Mouse (Mus musculus) liver, embryonic 12.5 days (tissue): ENCODE results near the gene Cpe. TPM values are rescaled to one million over a fixed set of nuclear protein-coding genes. Genes with fewer than 3 reads are reported as not detected.

Source experiments
- ATAC-seq: fragments of 200-750 bp; cut with Nextera tagmentation; 2 replicates; pipeline ENCODE4 v1.8.0; 2017; ENCODE audit warnings: moderate number of reproducible peaks, mild to moderate bottlenecking, moderate library complexity
- H3K27ac ChIP-seq: fragments of 300-500 bp; sonication (generic); 2 replicates; pipeline ENCODE4 v1.5.1; 2016; ENCODE audit warnings: mild to moderate bottlenecking
- H3K27me3 ChIP-seq: fragments of 300-500 bp; sonication (generic); replicated peaks from 2 replicates; pipeline ENCODE4 v1.6.1; 2016; ENCODE audit warnings: mild to moderate bottlenecking, moderate library complexity
- H3K36me3 ChIP-seq: fragments of 300-500 bp; sonication (generic); 2 replicates; pipeline ENCODE4 v1.6.1; 2016; ENCODE audit warnings: mild to moderate bottlenecking, moderate library complexity
- H3K4me1 ChIP-seq: fragments of 300-500 bp; sonication (generic); 2 replicates; pipeline ENCODE4 v1.6.1; 2016
- H3K4me2 ChIP-seq: fragments of 300-500 bp; sonication (generic); 2 replicates; pipeline ENCODE4 v1.6.1; 2016; ENCODE audit warnings: mild to moderate bottlenecking, moderate library complexity
- H3K4me3 ChIP-seq: fragments of 300-500 bp; sonication (generic); 2 replicates; pipeline ENCODE4 v1.5.1; 2016; ENCODE audit warnings: mild to moderate bottlenecking, moderate library complexity
- H3K9ac ChIP-seq: fragments of 300-500 bp; sonication (generic); 2 replicates; pipeline ENCODE4 v1.6.1; 2016; ENCODE audit warnings: mild to moderate bottlenecking, moderate library complexity
- H3K9me3 ChIP-seq: fragments of 300-500 bp; sonication (generic); replicated peaks from 2 replicates; pipeline ENCODE4 v1.6.1; 2016; ENCODE audit warnings: mild to moderate bottlenecking, moderate library complexity
- WGBS: fragments of 180-500 bp; shearing (Covaris S2); methylation state at CpG from one replicate; pipeline ENCODE4 v1.1.7; 2016; ENCODE audit not compliant: insufficient replicate concordance; 5-methylcytosine and 5-hydroxymethylcytosine counted together
- polyA plus RNA-seq: library from polyadenylated mRNA; unstranded; fragments of >200 nt; fragmentation: Nextera tagmentation; extraction: Ambion mirVana; gene quantifications from 2 replicates; pipeline ENCODE4 v1.2.1, GENCODE M21; 2016

Gene Cpe
- polyA plus RNA-seq, result 6.3 and 6.7 TPM in 2 replicates

GRCm38 (mm10) chr8:64692651-64693201, at the start of gene Cpe:
Gene Cpe, minus strand, starts transcription at chr8:64693054.
- peaks cover 36% of the 10 kb centered on the region for H3K27me3 ChIP-seq
- ATAC-seq, result peak; percentile 86
- peak within 1 kb of the TSS; percentile 40 for H3K4me3 ChIP-seq
- no peaks in the 10 kb centered on the region for H3K4me1 ChIP-seq
- peak within 1 kb of the TSS; percentile 10; the same call in 1 of the 2 replicates for H3K9ac ChIP-seq
- H3K36me3 ChIP-seq, result no peaks in the 10 kb centered on the region
- H3K27ac ChIP-seq, result no peak within 1 kb of the TSS
- peak within 1 kb of the TSS; percentile 70 for H3K4me2 ChIP-seq
- H3K9me3 ChIP-seq, result no peaks in the 10 kb centered on the region
- WGBS, result under 1% methylated on average over 54 of the region's 54 CpGs

- H3K4me1 ChIP-seq, result peaks cover 7% of the 10 kb centered on the region
- H3K4me2 ChIP-seq, result peak overlapping the region; percentile 27
- H3K36me3 ChIP-seq, result peaks cover 10% of the 10 kb centered on the region; the same call in 1 of the 2 replicates
- no peaks in the 10 kb centered on the region for H3K27me3 ChIP-seq
- H3K9me3 ChIP-seq, result no peaks in the 10 kb centered on the region
- H3K9ac ChIP-seq, result no peak overlapping the region
- 49% methylated on average over 13 of the region's 13 CpGs for WGBS
- H3K4me3 ChIP-seq, result no peak overlapping the region
- ATAC-seq, result peak; percentile 74
- H3K27ac ChIP-seq, result peak overlapping the region; percentile 68
Measured at GRCm38 (mm10) chr8:64740547-64741211, 47.8 kb upstream of the Cpe start.

- no peak overlapping the region for H3K27ac ChIP-seq
- no peaks in the 10 kb centered on the region for H3K27me3 ChIP-seq
- H3K9ac ChIP-seq, result no peak overlapping the region
- 73% methylated on average over 1 of the region's 1 CpGs for WGBS
- H3K4me1 ChIP-seq, result peaks cover 17% of the 10 kb centered on the region
- no peak overlapping the region for H3K4me3 ChIP-seq
- H3K9me3 ChIP-seq, result no peaks in the 10 kb centered on the region
- H3K36me3 ChIP-seq, result peaks cover 10% of the 10 kb centered on the region; the same call in 1 of the 2 replicates
- ATAC-seq, result no peak
- no peak overlapping the region for H3K4me2 ChIP-seq
Measured at GRCm38 (mm10) chr8:64738916-64739315, 46.1 kb upstream of the Cpe start.

GRCm38 (mm10) chr8:64736767-64737323, 44.0 kb upstream of the Cpe start:
- Histone ChIP-seq H3K4me3 (no peak overlapping the region), H3K36me3 (no peaks in the 10 kb centered on the region), H3K4me1 (peaks cover 28% of the 10 kb centered on the region), H3K4me2 (no peak overlapping the region), H3K27me3 (no peaks in the 10 kb centered on the region), H3K9me3 (no peaks in the 10 kb centered on the region), H3K9ac (no peak overlapping the region), H3K27ac (no peak overlapping the region)
- WGBS, result 81% methylated on average over 3 of the region's 3 CpGs
- ATAC-seq, result no peak

GRCm38 (mm10) chr8:64735161-64735560, 42.3 kb upstream of the Cpe start:
- no peak overlapping the region for H3K9ac ChIP-seq
- no peak for ATAC-seq
- WGBS, result 39% methylated on average over 8 of the region's 8 CpGs
- H3K27me3 ChIP-seq, result no peaks in the 10 kb centered on the region
- H3K4me3 ChIP-seq, result no peak overlapping the region
- peaks cover 22% of the 10 kb centered on the region for H3K4me1 ChIP-seq
- H3K27ac ChIP-seq, result peak overlapping the region; percentile 22; the same call in 1 of the 2 replicates
- H3K9me3 ChIP-seq, result no peaks in the 10 kb centered on the region
- no peak overlapping the region for H3K4me2 ChIP-seq
- H3K36me3 ChIP-seq, result peaks cover 8% of the 10 kb centered on the region

GRCm38 (mm10) chr8:64733271-64733943, 40.6 kb upstream of the Cpe start, which contains the start of gene Msmo1:
Gene Msmo1, minus strand, starts transcription at chr8:64733792.
- Histone ChIP-seq H3K4me2 (peak within 1 kb of the TSS; percentile 73), H3K27me3 (no peaks in the 10 kb centered on the region), H3K27ac (peak within 1 kb of the TSS; percentile 52), H3K9ac (peak within 1 kb of the TSS; percentile 72), H3K36me3 (peaks cover 18% of the 10 kb centered on the region), H3K4me1 (peaks cover 22% of the 10 kb centered on the region), H3K4me3 (peak within 1 kb of the TSS; percentile 68), H3K9me3 (no peaks in the 10 kb centered on the region)
- peak; percentile 99 for ATAC-seq
- WGBS, result under 1% methylated on average over 60 of the region's 60 CpGs

- H3K9me3 ChIP-seq, result no peaks in the 10 kb centered on the region
- H3K27me3 ChIP-seq, result no peaks in the 10 kb centered on the region
- H3K4me1 ChIP-seq, result peaks cover 22% of the 10 kb centered on the region
- peak overlapping the region; percentile 68 for H3K4me3 ChIP-seq
- 22% methylated on average over 9 of the region's 9 CpGs for WGBS
- H3K27ac ChIP-seq, result peak overlapping the region; percentile 52; the same call in 1 of the 2 replicates
- H3K4me2 ChIP-seq, result peak overlapping the region; percentile 73
- no peak for ATAC-seq
- H3K9ac ChIP-seq, result peak overlapping the region; percentile 72
- peaks cover 23% of the 10 kb centered on the region for H3K36me3 ChIP-seq
Measured at GRCm38 (mm10) chr8:64732596-64732995, 39.7 kb upstream of the Cpe start.

- Histone ChIP-seq H3K27ac (no peak overlapping the region), H3K4me3 (no peak overlapping the region), H3K36me3 (peaks cover 61% of the 10 kb centered on the region), H3K9me3 (no peaks in the 10 kb centered on the region), H3K4me2 (no peak overlapping the region), H3K4me1 (peaks cover 13% of the 10 kb centered on the region), H3K27me3 (no peaks in the 10 kb centered on the region), H3K9ac (no peak overlapping the region)
- 81% methylated on average over 7 of the region's 7 CpGs for WGBS
- no peak for ATAC-seq
Measured at GRCm38 (mm10) chr8:64728156-64728555, 35.3 kb upstream of the Cpe start.

GRCm38 (mm10) chr8:64726190-64726695, 33.4 kb upstream of the Cpe start:
- Histone ChIP-seq H3K9ac (no peak overlapping the region), H3K4me3 (no peak overlapping the region), H3K36me3 (peaks cover 76% of the 10 kb centered on the region), H3K27me3 (no peaks in the 10 kb centered on the region), H3K4me1 (no peaks in the 10 kb centered on the region; the same call in 1 of the 2 replicates), H3K9me3 (no peaks in the 10 kb centered on the region), H3K27ac (no peak overlapping the region), H3K4me2 (no peak overlapping the region)
- 54% methylated on average over 4 of the region's 4 CpGs for WGBS
- ATAC-seq, result no peak

GRCm38 (mm10) chr8:64723206-64723605, 30.4 kb upstream of the Cpe start:
- H3K27ac ChIP-seq, result no peak overlapping the region
- 76% methylated on average over 2 of the region's 2 CpGs for WGBS
- no peak overlapping the region for H3K4me3 ChIP-seq
- H3K36me3 ChIP-seq, result peaks cover 87% of the 10 kb centered on the region
- no peaks in the 10 kb centered on the region for H3K9me3 ChIP-seq
- no peak overlapping the region for H3K9ac ChIP-seq
- no peaks in the 10 kb centered on the region for H3K27me3 ChIP-seq
- H3K4me2 ChIP-seq, result no peak overlapping the region
- no peak for ATAC-seq
- no peaks in the 10 kb centered on the region; the same call in 1 of the 2 replicates for H3K4me1 ChIP-seq

- Histone ChIP-seq H3K27ac (no peak overlapping the region), H3K27me3 (no peaks in the 10 kb centered on the region), H3K9me3 (no peaks in the 10 kb centered on the region), H3K36me3 (peaks cover 60% of the 10 kb centered on the region), H3K4me2 (no peak overlapping the region), H3K4me3 (no peak overlapping the region), H3K9ac (no peak overlapping the region), H3K4me1 (no peaks in the 10 kb centered on the region)
- WGBS, result 70% methylated on average over 7 of the region's 7 CpGs
- no peak for ATAC-seq
Measured at GRCm38 (mm10) chr8:64717868-64718267, 25.0 kb upstream of the Cpe start.
